Mouse (Mus musculus) forebrain, embryonic 12.5 days (tissue): ENCODE results near the gene Rxra. TPM values are rescaled to one million over a fixed set of nuclear protein-coding genes. Genes with fewer than 3 reads are reported as not detected.

ENCODE experiments used
- ATAC-seq: fragments of 200-750 bp; cut with Nextera tagmentation; 2 replicates; pipeline ENCODE4 v1.8.0; 2017; ENCODE audit warnings: moderate TSS enrichment; ENCODE audit not compliant: low FRiP score
- H3K27ac ChIP-seq: fragments of 300-500 bp; sonication (generic); 2 replicates; pipeline ENCODE4 v1.5.1; 2016; ENCODE audit warnings: mild to moderate bottlenecking
- H3K27me3 ChIP-seq: fragments of 300-500 bp; sonication (generic); 2 replicates; pipeline ENCODE4 v1.6.1; 2016; ENCODE audit warnings: mild to moderate bottlenecking
- H3K36me3 ChIP-seq: fragments of 300-500 bp; sonication (generic); replicated peaks from 2 replicates; pipeline ENCODE4 v1.6.1; 2016; ENCODE audit warnings: mild to moderate bottlenecking
- H3K4me1 ChIP-seq: fragments of 300-500 bp; sonication (generic); 2 replicates; pipeline ENCODE4 v1.6.1; 2016
- H3K4me2 ChIP-seq: fragments of 300-500 bp; sonication (generic); 2 replicates; pipeline ENCODE4 v1.6.1; 2016; ENCODE audit warnings: mild to moderate bottlenecking, moderate library complexity
- H3K4me3 ChIP-seq: fragments of 300-500 bp; sonication (generic); replicated peaks from 2 replicates; pipeline ENCODE4 v1.5.1; 2016; ENCODE audit warnings: mild to moderate bottlenecking
- H3K9ac ChIP-seq: fragments of 300-500 bp; sonication (generic); 2 replicates; pipeline ENCODE4 v1.6.1; 2016; ENCODE audit warnings: mild to moderate bottlenecking
- H3K9me3 ChIP-seq: fragments of 300-500 bp; sonication (generic); 2 replicates; pipeline ENCODE4 v1.6.1; 2016
- WGBS: fragments of 180-500 bp; shearing (Covaris S2); methylation state at CpG from one replicate; pipeline ENCODE4 v1.1.7; 2016; 5-methylcytosine and 5-hydroxymethylcytosine counted together
- polyA plus RNA-seq: library from polyadenylated mRNA; unstranded; fragments of >200 nt; fragmentation: Nextera tagmentation; extraction: Ambion mirVana; gene quantifications from 2 replicates; pipeline ENCODE4 v1.2.1, GENCODE M21; 2016

Rxra gene
- polyA plus RNA-seq, 1 experiment from 2014 or later = 7.8 TPM

- no peak for ATAC-seq
- Histone ChIP-seq H3K9me3 (no peaks in the 10 kb centered on the region), H3K36me3 (no peaks in the 10 kb centered on the region), H3K27me3 (no peaks in the 10 kb centered on the region), H3K4me2 (no peak overlapping the region), H3K9ac (no peak overlapping the region), H3K27ac (no peak overlapping the region), H3K4me3 (no peak overlapping the region), H3K4me1 (no peaks in the 10 kb centered on the region)
- WGBS = 80% methylated on average over 6 of the region's 6 CpGs
Observed at GRCm38 (mm10) chr2:27778289-27778688, 102.0 kb downstream of the Rxra start.

- no peak overlapping the region for H3K4me3 ChIP-seq
- no peak for ATAC-seq
- H3K9ac ChIP-seq = no peak overlapping the region
- no peaks in the 10 kb centered on the region for H3K36me3 ChIP-seq
- H3K27ac ChIP-seq = no peak overlapping the region
- H3K4me1 ChIP-seq = no peaks in the 10 kb centered on the region
- no peaks in the 10 kb centered on the region for H3K9me3 ChIP-seq
- no peak overlapping the region for H3K4me2 ChIP-seq
- 83% methylated on average over 9 of the region's 9 CpGs for WGBS
- H3K27me3 ChIP-seq = no peaks in the 10 kb centered on the region
Observed at GRCm38 (mm10) chr2:27779291-27779866, 103.1 kb downstream of the Rxra start.

GRCm38 (mm10) chr2:27780162-27780561, 103.9 kb downstream of the Rxra start:
- Histone ChIP-seq H3K9me3 (no peaks in the 10 kb centered on the region), H3K4me3 (no peak overlapping the region), H3K4me2 (no peak overlapping the region), H3K4me1 (no peaks in the 10 kb centered on the region), H3K36me3 (no peaks in the 10 kb centered on the region), H3K9ac (no peak overlapping the region), H3K27me3 (no peaks in the 10 kb centered on the region), H3K27ac (no peak overlapping the region)
- WGBS = 89% methylated on average over 7 of the region's 7 CpGs
- no peak for ATAC-seq

- Histone ChIP-seq H3K9ac (no peak overlapping the region), H3K4me1 (no peaks in the 10 kb centered on the region), H3K27me3 (no peaks in the 10 kb centered on the region), H3K27ac (no peak overlapping the region), H3K4me2 (no peak overlapping the region), H3K9me3 (no peaks in the 10 kb centered on the region), H3K4me3 (no peak overlapping the region), H3K36me3 (no peaks in the 10 kb centered on the region)
- ATAC-seq = no peak
- WGBS = 89% methylated on average over 8 of the region's 8 CpGs
Observed at GRCm38 (mm10) chr2:27785363-27785762, 109.1 kb downstream of the Rxra start.

GRCm38 (mm10) chr2:27785973-27786417, 109.8 kb downstream of the Rxra start:
- WGBS = 89% methylated on average over 6 of the region's 6 CpGs
- H3K4me1 ChIP-seq = no peaks in the 10 kb centered on the region
- H3K4me3 ChIP-seq = no peak overlapping the region
- no peak overlapping the region for H3K9ac ChIP-seq
- H3K27me3 ChIP-seq = no peaks in the 10 kb centered on the region
- no peaks in the 10 kb centered on the region for H3K36me3 ChIP-seq
- no peak overlapping the region for H3K27ac ChIP-seq
- no peak overlapping the region for H3K4me2 ChIP-seq
- H3K9me3 ChIP-seq = no peaks in the 10 kb centered on the region
- ATAC-seq = no peak

- no peak overlapping the region for H3K4me3 ChIP-seq
- no peak overlapping the region for H3K4me2 ChIP-seq
- no peak overlapping the region for H3K9ac ChIP-seq
- H3K4me1 ChIP-seq = no peaks in the 10 kb centered on the region
- H3K36me3 ChIP-seq = no peaks in the 10 kb centered on the region
- H3K9me3 ChIP-seq = no peaks in the 10 kb centered on the region
- WGBS = 73% methylated on average over 4 of the region's 4 CpGs
- no peak for ATAC-seq
- no peak overlapping the region for H3K27ac ChIP-seq
- no peaks in the 10 kb centered on the region for H3K27me3 ChIP-seq
Observed at GRCm38 (mm10) chr2:27791571-27791970, 115.3 kb downstream of the Rxra start.

GRCm38 (mm10) chr2:27799018-27799417, 122.8 kb downstream of the Rxra start:
- 0 out of 2 replicates have a peak, but pooled peaks cover 4% of the 10 kb centered on the region for H3K4me1 ChIP-seq
- no peaks in the 10 kb centered on the region for H3K9me3 ChIP-seq
- no peak overlapping the region for H3K27ac ChIP-seq
- H3K4me2 ChIP-seq = no peak overlapping the region
- H3K4me3 ChIP-seq = no peak overlapping the region
- H3K9ac ChIP-seq = no peak overlapping the region
- no peaks in the 10 kb centered on the region for H3K36me3 ChIP-seq
- WGBS = 87% methylated on average over 4 of the region's 4 CpGs
- H3K27me3 ChIP-seq = no peaks in the 10 kb centered on the region
- ATAC-seq = no peak

- Histone ChIP-seq H3K4me3 (no peak overlapping the region), H3K9ac (no peak overlapping the region), H3K36me3 (no peaks in the 10 kb centered on the region), H3K9me3 (no peaks in the 10 kb centered on the region), H3K4me1 (0 out of 2 replicates have a peak, but pooled peaks cover 4% of the 10 kb centered on the region), H3K27me3 (no peaks in the 10 kb centered on the region), H3K27ac (no peak overlapping the region), H3K4me2 (no peak overlapping the region)
- WGBS = 78% methylated on average over 2 of the region's 2 CpGs
- ATAC-seq = no peak
Observed at GRCm38 (mm10) chr2:27801041-27801440, 124.8 kb downstream of the Rxra start.

- 53% methylated on average over 9 of the region's 9 CpGs for WGBS
- 0 out of 2 replicates have a peak, but pooled peaks cover 4% of the 10 kb centered on the region for H3K4me1 ChIP-seq
- H3K9me3 ChIP-seq = no peaks in the 10 kb centered on the region
- ATAC-seq = no peak
- no peak overlapping the region for H3K9ac ChIP-seq
- H3K36me3 ChIP-seq = no peaks in the 10 kb centered on the region
- no peak overlapping the region for H3K27ac ChIP-seq
- no peak overlapping the region for H3K4me3 ChIP-seq
- no peak overlapping the region for H3K4me2 ChIP-seq
- H3K27me3 ChIP-seq = no peaks in the 10 kb centered on the region
Observed at GRCm38 (mm10) chr2:27802493-27802892, 126.3 kb downstream of the Rxra start.

- WGBS = 92% methylated on average over 7 of the region's 7 CpGs
- no peak overlapping the region for H3K4me2 ChIP-seq
- no peaks in the 10 kb centered on the region for H3K27me3 ChIP-seq
- 0 out of 2 replicates have a peak, but pooled peaks cover 3% of the 10 kb centered on the region for H3K9me3 ChIP-seq
- 0 out of 2 replicates have a peak, but pooled peaks cover 4% of the 10 kb centered on the region for H3K4me1 ChIP-seq
- H3K36me3 ChIP-seq = no peaks in the 10 kb centered on the region
- no peak overlapping the region for H3K4me3 ChIP-seq
- H3K9ac ChIP-seq = no peak overlapping the region
- no peak for ATAC-seq
- H3K27ac ChIP-seq = no peak overlapping the region
Observed at GRCm38 (mm10) chr2:27806691-27807090, 130.5 kb downstream of the Rxra start.

GRCm38 (mm10) chr2:27807684-27808083, 131.4 kb downstream of the Rxra start:
- H3K27me3 ChIP-seq = no peaks in the 10 kb centered on the region
- 86% methylated on average over 3 of the region's 3 CpGs for WGBS
- 0 out of 2 replicates have a peak, but pooled peaks cover 3% of the 10 kb centered on the region for H3K9me3 ChIP-seq
- H3K4me1 ChIP-seq = 0 out of 2 replicates have a peak, but pooled peaks cover under 1% of the 10 kb centered on the region
- H3K4me2 ChIP-seq = no peak overlapping the region
- no peak for ATAC-seq
- no peak overlapping the region for H3K9ac ChIP-seq
- H3K27ac ChIP-seq = no peak overlapping the region
- H3K4me3 ChIP-seq = no peak overlapping the region
- H3K36me3 ChIP-seq = no peaks in the 10 kb centered on the region

GRCm38 (mm10) chr2:27809897-27810296, 133.7 kb downstream of the Rxra start:
- no peak overlapping the region for H3K9ac ChIP-seq
- WGBS = 93% methylated on average over 4 of the region's 4 CpGs
- H3K4me1 ChIP-seq = peaks cover 6% of the 10 kb centered on the region; the same call in 1 of the 2 replicates
- no peaks in the 10 kb centered on the region for H3K27me3 ChIP-seq
- no peak overlapping the region for H3K4me2 ChIP-seq
- no peak overlapping the region for H3K27ac ChIP-seq
- H3K4me3 ChIP-seq = no peak overlapping the region
- H3K36me3 ChIP-seq = no peaks in the 10 kb centered on the region
- no peak for ATAC-seq
- H3K9me3 ChIP-seq = 0 out of 2 replicates have a peak, but pooled peaks cover 3% of the 10 kb centered on the region
